Mouse (Mus musculus): ENCODE data around the gene Necab3.

- TF ChIP-seq CTCF (IDR thresholded peaks at IDR 0.05; ENCODE audit: low read depth, low read length) (no peak), EP300 (IDR thresholded peaks at IDR 0.05; ENCODE audit: insufficient read depth, low read depth, low read length) (no peak)
Measured at GRCm38 (mm10) chr2:154604156-154604555, 45.5 kb upstream of the Necab3 start.
